Mouse (Mus musculus) midbrain, embryonic 16.5 days (tissue): ENCODE results near the gene Osbp2. TPM values are rescaled to one million over a fixed set of nuclear protein-coding genes. Genes with fewer than 3 reads are reported as not detected.
A peak's percentile ranks its signal among the peaks of the same experiment; 100 is the strongest.

Experiments used
- ATAC-seq: fragments of 200-750 bp; cut with Nextera tagmentation; 2 replicates; pipeline ENCODE4 v1.8.0; 2017; ENCODE audit warnings: moderate TSS enrichment
- H3K27ac ChIP-seq: fragments of 300-500 bp; sonication (generic); 2 replicates; pipeline ENCODE4 v1.5.1; 2014; ENCODE audit warnings: mild to moderate bottlenecking, low read length, mixed read lengths
- H3K27me3 ChIP-seq: fragments of 300-500 bp; sonication (generic); 2 replicates; pipeline ENCODE4 v1.6.1; 2014; ENCODE audit warnings: low read depth, low read length, mixed read lengths; ENCODE audit not compliant: control insufficient read depth, insufficient read depth
- H3K36me3 ChIP-seq: fragments of 300-500 bp; sonication (generic); 2 replicates; pipeline ENCODE4 v1.6.1; 2014; ENCODE audit warnings: mild to moderate bottlenecking, low read length, moderate library complexity, mixed read lengths; ENCODE audit not compliant: control insufficient read depth, insufficient read depth
- H3K4me1 ChIP-seq: fragments of 300-500 bp; sonication (generic); 2 replicates; pipeline ENCODE4 v1.6.1; 2014; ENCODE audit warnings: mild to moderate bottlenecking, low read length, mixed read lengths; ENCODE audit not compliant: control insufficient read depth, insufficient read depth
- H3K4me2 ChIP-seq: fragments of 300-500 bp; sonication (generic); 2 replicates; pipeline ENCODE4 v1.6.1; 2014; ENCODE audit warnings: mild to moderate bottlenecking, low read length, mixed read lengths
- H3K4me3 ChIP-seq: fragments of 300-500 bp; sonication (generic); 2 replicates; pipeline ENCODE4 v1.5.1; 2014; ENCODE audit warnings: low read depth, mild to moderate bottlenecking, low read length, moderate library complexity, mixed read lengths
- H3K9ac ChIP-seq: fragments of 300-500 bp; sonication (generic); 2 replicates; pipeline ENCODE4 v1.6.1; 2014; ENCODE audit warnings: low read depth, low read length, mixed read lengths
- H3K9me3 ChIP-seq: fragments of 300-500 bp; sonication (generic); replicated peaks from 2 replicates; pipeline ENCODE4 v1.6.1; 2014; ENCODE audit warnings: mild to moderate bottlenecking, low read length, mixed read lengths; ENCODE audit not compliant: control insufficient read depth, poor library complexity, severe bottlenecking
- WGBS: fragments of 180-500 bp; shearing (Covaris S2); extraction: QIAGEN DNeasy Blood & Tissue Kit; methylation state at CpG from one replicate; pipeline ENCODE4 v1.1.7; 2014; 5-methylcytosine and 5-hydroxymethylcytosine counted together
- polyA plus RNA-seq: library from polyadenylated mRNA; unstranded; fragments of >200 nt; fragmentation: Nextera tagmentation; extraction: Ambion mirVana; gene quantifications from 2 replicates; pipeline ENCODE4 v1.2.1, GENCODE M21; 2015

The Osbp2 gene
- polyA plus RNA-seq, 1 experiment from 2014 or later, result 40.9 TPM

DNA sequence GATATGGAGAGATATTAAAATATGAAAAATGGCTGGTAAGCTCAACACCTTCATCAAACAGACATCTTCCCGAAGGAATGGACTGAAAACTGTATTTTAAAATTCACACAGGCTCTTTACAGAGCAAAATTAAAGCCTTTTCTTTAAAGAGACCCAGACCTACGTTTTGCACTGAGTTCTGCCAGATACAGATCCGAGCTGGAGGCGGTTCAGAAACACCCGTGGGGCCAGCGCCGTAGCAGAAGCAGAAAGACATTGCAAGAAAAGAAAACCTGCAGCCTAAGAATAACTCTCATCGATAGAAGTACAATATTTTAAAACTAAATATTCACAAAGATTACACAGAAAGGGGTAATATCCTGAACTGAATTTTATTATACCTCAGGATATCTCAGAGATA is 121.3 kb downstream of the Osbp2 start:
- no peak overlapping the region for H3K4me3 ChIP-seq
- no peak overlapping the region for H3K27ac ChIP-seq
- H3K4me1 ChIP-seq, result no peaks in the 10 kb centered on the region
- H3K36me3 ChIP-seq, result no peaks in the 10 kb centered on the region
- WGBS, result 65% methylated on average over 8 of the region's 8 CpGs
- no peak overlapping the region for H3K9ac ChIP-seq
- H3K4me2 ChIP-seq, result no peak overlapping the region
- no peaks in the 10 kb centered on the region for H3K27me3 ChIP-seq
- no peak for ATAC-seq
- H3K9me3 ChIP-seq, result no peaks in the 10 kb centered on the region

DNA sequence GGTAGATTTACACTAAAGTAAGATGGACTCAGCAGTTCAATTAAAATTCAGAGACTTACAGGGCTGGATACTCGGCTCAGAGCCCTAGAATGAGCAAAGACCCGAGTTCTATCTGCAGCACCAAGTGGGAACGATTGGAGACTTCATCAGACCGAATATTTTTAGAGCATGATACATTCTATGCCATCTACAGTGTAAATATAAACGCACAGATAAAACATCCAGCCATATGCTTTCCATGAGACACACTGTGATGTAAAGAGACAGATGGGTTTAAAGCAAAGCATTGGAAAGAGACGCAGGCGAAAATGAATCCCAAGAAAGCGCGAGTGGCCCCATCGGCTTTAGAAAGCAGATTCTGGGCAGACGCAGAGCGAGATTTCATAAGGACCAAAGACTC is 122.5 kb downstream of the Osbp2 start:
- Histone ChIP-seq H3K4me3 (no peak overlapping the region), H3K36me3 (no peaks in the 10 kb centered on the region), H3K4me1 (no peaks in the 10 kb centered on the region), H3K9me3 (no peaks in the 10 kb centered on the region), H3K27ac (no peak overlapping the region), H3K27me3 (no peaks in the 10 kb centered on the region), H3K9ac (no peak overlapping the region), H3K4me2 (no peak overlapping the region)
- ATAC-seq, result no peak
- WGBS, result 87% methylated on average over 12 of the region's 12 CpGs

DNA sequence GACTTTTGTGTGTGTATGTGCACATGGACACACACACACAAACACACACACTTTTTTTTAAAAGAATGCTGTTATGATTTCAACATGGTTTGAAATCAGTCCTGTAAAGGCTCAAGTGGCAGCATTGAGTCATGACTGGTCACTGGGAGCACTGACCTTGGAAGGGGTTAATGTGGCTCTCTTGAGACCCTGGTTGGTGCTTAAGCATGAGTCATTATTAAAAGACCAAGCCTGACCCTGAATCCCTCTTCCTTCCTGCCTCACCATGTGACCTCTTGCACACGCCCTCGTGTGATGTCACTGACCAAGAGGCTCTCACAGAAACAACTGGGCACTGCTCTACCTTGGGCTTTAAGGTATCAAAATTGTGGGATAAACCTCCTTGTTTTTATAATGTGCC is 124.9 kb downstream of the Osbp2 start:
- Histone ChIP-seq H3K9me3 (no peaks in the 10 kb centered on the region), H3K4me1 (peaks cover 16% of the 10 kb centered on the region), H3K27me3 (no peaks in the 10 kb centered on the region), H3K36me3 (no peaks in the 10 kb centered on the region), H3K4me2 (no peak overlapping the region), H3K27ac (no peak overlapping the region), H3K4me3 (no peak overlapping the region), H3K9ac (no peak overlapping the region)
- WGBS, result 71% methylated on average over 2 of the region's 2 CpGs
- no peak for ATAC-seq

DNA sequence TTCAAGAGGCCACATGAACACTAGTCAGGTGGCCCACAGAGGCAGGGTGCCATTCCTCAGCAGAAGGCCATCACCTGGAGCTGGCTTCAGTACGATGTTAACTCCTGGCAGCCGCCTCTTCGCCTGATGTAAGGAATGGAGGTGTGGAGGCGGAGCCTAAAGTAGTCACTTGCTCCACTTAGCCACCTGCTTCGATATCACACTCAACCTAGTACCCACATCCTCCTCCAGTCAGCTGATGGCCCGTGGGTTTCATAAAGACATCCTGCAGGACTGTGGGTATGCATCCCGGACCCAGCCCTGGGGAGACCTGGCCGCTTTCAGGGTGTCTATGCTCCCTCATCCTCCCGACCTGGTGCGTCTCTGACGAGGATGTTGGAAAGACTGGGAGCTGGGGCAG is 128.0 kb downstream of the Osbp2 start:
- H3K4me3 ChIP-seq, result no peak overlapping the region
- H3K9ac ChIP-seq, result no peak overlapping the region
- H3K27me3 ChIP-seq, result no peaks in the 10 kb centered on the region
- WGBS, result 87% methylated on average over 11 of the region's 11 CpGs
- ATAC-seq, result no peak
- H3K36me3 ChIP-seq, result no peaks in the 10 kb centered on the region
- no peak overlapping the region; the same call in 1 of the 2 replicates for H3K27ac ChIP-seq
- no peak overlapping the region for H3K4me2 ChIP-seq
- no peaks in the 10 kb centered on the region for H3K9me3 ChIP-seq
- peaks cover 21% of the 10 kb centered on the region for H3K4me1 ChIP-seq

DNA sequence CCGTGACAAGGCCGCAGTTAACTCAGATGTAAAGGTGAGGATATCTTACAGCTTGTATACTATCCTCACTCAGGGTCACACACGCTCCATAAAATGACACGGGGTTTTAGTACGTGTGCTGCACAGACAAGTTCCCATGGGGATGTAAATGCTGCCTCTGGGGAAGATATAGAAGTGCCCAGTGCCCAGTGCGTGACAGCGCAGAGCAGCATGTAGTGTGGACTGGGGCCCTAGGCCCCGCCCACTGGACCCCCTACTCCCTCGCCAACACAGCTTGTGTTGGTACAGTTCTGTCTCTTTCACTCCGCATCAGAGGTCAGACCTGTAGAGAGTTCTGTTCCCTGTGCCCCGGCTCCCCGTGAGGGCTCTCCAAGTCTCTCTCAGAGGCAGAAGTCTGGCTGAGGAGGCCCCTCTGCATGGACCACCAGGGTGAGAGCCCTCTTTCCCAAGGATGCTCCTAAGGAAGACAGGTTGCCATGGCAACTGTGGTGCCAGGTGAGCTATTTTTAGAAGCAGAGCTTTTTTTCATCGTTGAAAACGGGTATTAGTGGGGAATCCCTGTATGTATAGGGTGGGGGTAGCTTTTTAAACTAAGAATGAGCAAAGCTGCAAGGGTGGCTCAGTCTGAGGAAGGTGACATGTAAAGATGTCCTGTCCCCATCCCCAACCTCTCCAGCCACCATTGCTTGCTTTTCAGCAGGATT is 129.6 kb downstream of the Osbp2 start:
- no peaks in the 10 kb centered on the region for H3K27me3 ChIP-seq
- 49% methylated on average over 14 of the region's 14 CpGs for WGBS
- peak overlapping the region; percentile 42 for H3K4me2 ChIP-seq
- peak overlapping the region; percentile 56 for H3K9ac ChIP-seq
- H3K4me1 ChIP-seq, result peaks cover 21% of the 10 kb centered on the region
- no peaks in the 10 kb centered on the region for H3K9me3 ChIP-seq
- H3K4me3 ChIP-seq, result 0 out of 2 replicates have a peak overlapping the region, but pooled peaks have one; percentile 1
- H3K27ac ChIP-seq, result peak overlapping the region; percentile 92
- ATAC-seq, result peak; percentile 80
- H3K36me3 ChIP-seq, result no peaks in the 10 kb centered on the region

DNA sequence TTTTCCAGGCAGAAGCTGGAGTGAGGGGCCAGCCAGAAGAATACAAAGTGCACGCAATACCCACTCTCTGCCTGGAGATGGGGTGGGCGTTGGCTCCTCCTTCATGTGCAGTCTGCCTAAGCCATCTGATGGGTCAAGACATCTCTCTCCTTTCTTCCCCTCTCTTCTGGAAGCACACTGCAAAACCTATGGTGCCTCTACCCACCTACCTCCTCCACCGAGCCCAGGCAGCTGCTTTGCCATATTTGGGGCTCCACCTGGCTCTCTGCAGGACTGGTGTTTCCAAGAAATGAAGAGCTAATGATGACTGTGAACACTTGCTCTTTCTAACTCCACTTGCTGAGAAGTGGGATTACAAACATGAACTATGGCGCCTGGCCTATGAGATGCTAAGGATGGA is 132.2 kb downstream of the Osbp2 start:
- Histone ChIP-seq H3K4me1 (peaks cover 21% of the 10 kb centered on the region), H3K9ac (no peak overlapping the region), H3K9me3 (no peaks in the 10 kb centered on the region), H3K27me3 (no peaks in the 10 kb centered on the region), H3K4me2 (no peak overlapping the region), H3K4me3 (no peak overlapping the region), H3K36me3 (no peaks in the 10 kb centered on the region), H3K27ac (no peak overlapping the region)
- no peak for ATAC-seq
- WGBS, result 90% methylated on average over 4 of the region's 4 CpGs

DNA sequence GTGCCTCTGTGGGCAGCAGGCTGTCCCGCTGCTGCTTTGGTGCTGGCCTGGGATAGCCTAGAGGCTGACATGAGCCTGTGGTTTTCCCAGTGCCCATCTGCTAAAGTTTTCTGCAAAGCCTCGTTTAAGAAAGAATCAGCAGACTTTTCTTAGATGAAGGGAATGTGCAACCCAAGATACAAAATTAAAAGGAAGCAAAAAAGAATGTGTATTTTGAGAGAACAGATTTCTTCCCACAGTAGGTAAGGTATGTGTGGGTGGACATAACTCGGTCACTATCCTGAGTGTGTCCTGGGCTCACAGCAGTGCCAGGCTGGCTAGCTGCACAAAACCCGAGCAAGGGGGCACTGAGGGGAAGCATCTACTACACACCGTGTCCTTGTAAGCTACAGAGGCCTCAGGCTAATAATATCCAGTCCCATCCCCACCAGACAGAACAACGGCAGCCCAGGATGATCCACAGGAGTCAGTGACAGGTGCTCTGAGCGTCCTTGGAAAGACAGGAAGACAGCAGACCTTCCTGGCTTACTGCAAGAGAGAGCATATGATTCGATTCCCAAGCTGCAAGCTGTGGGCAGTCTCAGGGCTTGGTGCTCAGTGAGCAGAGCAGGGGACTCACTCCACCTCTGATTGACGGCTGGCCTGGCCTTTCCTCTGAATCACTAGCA is 136.1 kb downstream of the Osbp2 start:
- WGBS, result 75% methylated on average over 9 of the region's 9 CpGs
- H3K27me3 ChIP-seq, result no peaks in the 10 kb centered on the region
- no peaks in the 10 kb centered on the region for H3K36me3 ChIP-seq
- H3K9ac ChIP-seq, result no peak overlapping the region
- H3K4me3 ChIP-seq, result no peak overlapping the region
- no peaks in the 10 kb centered on the region for H3K9me3 ChIP-seq
- no peak overlapping the region for H3K27ac ChIP-seq
- ATAC-seq, result no peak
- H3K4me2 ChIP-seq, result no peak overlapping the region
- peaks cover 26% of the 10 kb centered on the region for H3K4me1 ChIP-seq

DNA sequence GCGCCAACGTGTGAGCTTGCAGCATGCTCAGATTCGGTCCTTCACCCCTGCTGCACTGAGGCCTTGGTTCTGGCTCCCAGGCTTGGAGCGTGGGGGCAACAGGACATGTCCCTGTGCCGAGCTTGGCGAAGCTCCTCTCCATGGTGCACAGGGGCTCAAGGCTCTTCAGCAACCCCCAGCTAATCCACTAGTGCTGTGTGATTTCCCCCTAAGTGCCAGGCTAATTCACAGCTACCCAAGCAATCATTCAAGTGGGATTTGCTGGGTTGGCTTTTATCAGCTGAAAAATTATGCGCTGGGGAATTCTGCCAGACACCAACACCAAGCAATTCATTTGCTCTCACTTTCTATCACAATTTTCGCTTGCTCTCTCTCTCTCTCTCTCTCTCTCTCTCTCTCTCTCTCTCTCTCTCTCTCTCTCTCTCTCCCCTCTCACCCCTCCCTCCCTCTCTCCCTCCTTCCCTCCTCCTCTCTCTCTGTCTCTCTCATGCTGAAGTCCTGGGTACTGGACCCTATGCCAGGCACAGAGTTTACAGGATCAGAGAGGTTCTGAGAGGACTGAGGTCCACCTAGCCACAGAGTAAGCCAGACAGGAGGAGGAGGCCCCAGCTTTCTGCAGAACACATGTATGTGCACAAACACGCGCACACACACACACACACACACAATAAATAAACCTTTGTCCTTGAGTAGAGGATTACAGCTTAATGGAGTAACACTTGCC is 138.2 kb downstream of the Osbp2 start:
- ATAC-seq, result peak; percentile 57; the same call in 1 of the 2 replicates
- no peaks in the 10 kb centered on the region for H3K36me3 ChIP-seq

DNA sequence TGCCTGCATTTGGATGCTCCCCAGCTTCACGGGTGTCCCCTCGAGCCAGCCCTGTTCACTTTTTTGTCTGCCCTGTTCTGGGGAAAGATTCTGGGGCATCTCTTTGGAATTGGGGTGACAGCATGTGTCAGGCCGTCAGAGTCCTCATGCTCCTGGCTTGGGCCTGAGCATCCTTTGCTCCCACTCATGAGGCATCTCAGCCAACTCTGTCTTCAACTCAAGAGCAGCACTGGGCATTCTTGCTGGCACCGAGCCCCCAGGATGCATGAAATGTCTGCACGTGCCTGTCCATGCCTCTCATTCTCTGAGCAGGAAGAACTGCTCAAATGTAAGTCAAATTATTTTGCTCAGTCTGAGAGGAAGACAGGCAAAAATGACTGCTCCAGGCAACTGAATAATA is 139.0 kb downstream of the Osbp2 start:
- no peaks in the 10 kb centered on the region for H3K27me3 ChIP-seq
- 0 out of 2 replicates have a peak overlapping the region, but pooled peaks have one; percentile 7 for H3K9ac ChIP-seq
- peaks cover 22% of the 10 kb centered on the region for H3K4me1 ChIP-seq
- no peaks in the 10 kb centered on the region for H3K9me3 ChIP-seq
- 63% methylated on average over 5 of the region's 5 CpGs for WGBS
- ATAC-seq, result no peak
- H3K36me3 ChIP-seq, result no peaks in the 10 kb centered on the region
- H3K4me2 ChIP-seq, result no peak overlapping the region
- peak overlapping the region; percentile 73 for H3K27ac ChIP-seq
- no peak overlapping the region for H3K4me3 ChIP-seq

More for the DNA sequence above, 138.2 kb downstream of the Osbp2 start:
- Histone ChIP-seq H3K4me2 (no peak overlapping the region), H3K27ac (peak overlapping the region; percentile 73), H3K9me3 (no peaks in the 10 kb centered on the region), H3K4me3 (no peak overlapping the region), H3K9ac (no peak overlapping the region), H3K4me1 (peaks cover 22% of the 10 kb centered on the region), H3K27me3 (no peaks in the 10 kb centered on the region)
- 44% methylated on average over 10 of the region's 10 CpGs for WGBS
